Mouse (Mus musculus): ENCODE measurements around the gene Ctnnd2.

DNA sequence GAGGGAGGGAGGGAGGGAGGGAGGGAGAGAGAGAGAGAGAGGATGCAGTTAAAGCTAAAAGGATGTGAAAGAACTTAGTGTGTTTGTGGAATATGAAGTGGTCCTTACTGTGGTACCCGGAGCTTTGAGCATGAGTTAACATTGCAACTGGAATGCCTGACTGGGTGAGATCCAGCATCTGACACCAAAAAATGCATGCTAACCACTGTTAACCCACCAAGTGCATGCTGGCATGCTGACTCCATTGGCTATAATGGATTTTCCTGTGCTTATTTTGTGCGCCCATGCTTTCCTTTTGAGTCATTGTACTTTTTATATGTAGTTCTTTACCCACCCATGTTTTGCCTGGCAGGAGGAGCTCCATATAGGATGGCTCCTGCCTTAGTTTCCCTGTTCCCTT lies 383.4 kb downstream of the Ctnnd2 start:
- no peak for TF ChIP-seq POLR2A (IDR thresholded peaks at IDR 0.05; ENCODE audit: borderline replicate concordance, control insufficient read depth, low read depth, low read length)
- TF ChIP-seq CTCF (IDR thresholded peaks at IDR 0.05; ENCODE audit: control insufficient read depth, insufficient read depth, low read length): no peak
